Mouse (Mus musculus): ENCODE results near the gene Hoxa6. TPM values are rescaled to one million over a fixed set of nuclear protein-coding genes. Genes with fewer than 3 reads are reported as not detected.

Gene Hoxa6
- polyA plus RNA-seq, 1 experiment from 2014 or later, result not detected

DNA sequence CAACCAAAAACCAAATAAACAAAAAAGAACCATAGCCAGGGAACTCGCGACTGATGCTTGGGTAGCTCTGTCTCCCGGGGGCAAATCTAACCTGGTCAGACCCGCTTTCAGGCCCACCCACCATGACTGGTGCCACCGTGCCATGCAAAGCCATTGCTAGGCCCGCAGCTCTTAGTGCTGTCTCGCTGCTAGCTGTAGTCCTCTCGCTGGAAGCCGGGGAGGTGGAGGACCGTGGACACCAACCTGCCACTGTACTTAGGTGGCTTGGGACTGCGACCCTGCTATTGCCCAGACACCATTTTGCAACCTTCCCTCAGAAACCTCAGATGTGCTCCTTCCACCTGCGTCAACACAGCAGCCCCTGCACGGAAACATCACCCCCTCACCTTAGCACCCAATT lies 3.4 kb upstream of the Hoxa6 start:
- Histone ChIP-seq H3K27ac (ENCODE audit: low read length) (no peak overlapping the region), H3K27me3 (ENCODE audit: control insufficient read depth, insufficient read depth, low read depth, low read length) (peaks cover 97% of the 10 kb centered on the region), H3K36me3 (ENCODE audit: control insufficient read depth, insufficient read depth) (no peaks in the 10 kb centered on the region), H3K4me2 (ENCODE audit: low read depth, low read length) (0 out of 2 replicates have a peak overlapping the region, but pooled peaks have one; percentile 15), H3K9me3 (replicated peaks; ENCODE audit: control insufficient read depth, low read length) (no peaks in the 10 kb centered on the region), H3K4me1 (ENCODE audit: control insufficient read depth, low read depth, low read length) (no peaks in the 10 kb centered on the region; the same call in none of the 2 replicates), H3K4me3 (ENCODE audit: low read depth, low read length) (0 out of 2 replicates have a peak overlapping the region, but pooled peaks have one; percentile 19), H3K9ac (ENCODE audit: low read depth, low read length) (no peak overlapping the region)
- WGBS (ENCODE audit: insufficient replicate concordance), result 3% methylated on average over 13 of the region's 13 CpGs
- no peak for ATAC-seq (ENCODE audit: low read depth)

DNA sequence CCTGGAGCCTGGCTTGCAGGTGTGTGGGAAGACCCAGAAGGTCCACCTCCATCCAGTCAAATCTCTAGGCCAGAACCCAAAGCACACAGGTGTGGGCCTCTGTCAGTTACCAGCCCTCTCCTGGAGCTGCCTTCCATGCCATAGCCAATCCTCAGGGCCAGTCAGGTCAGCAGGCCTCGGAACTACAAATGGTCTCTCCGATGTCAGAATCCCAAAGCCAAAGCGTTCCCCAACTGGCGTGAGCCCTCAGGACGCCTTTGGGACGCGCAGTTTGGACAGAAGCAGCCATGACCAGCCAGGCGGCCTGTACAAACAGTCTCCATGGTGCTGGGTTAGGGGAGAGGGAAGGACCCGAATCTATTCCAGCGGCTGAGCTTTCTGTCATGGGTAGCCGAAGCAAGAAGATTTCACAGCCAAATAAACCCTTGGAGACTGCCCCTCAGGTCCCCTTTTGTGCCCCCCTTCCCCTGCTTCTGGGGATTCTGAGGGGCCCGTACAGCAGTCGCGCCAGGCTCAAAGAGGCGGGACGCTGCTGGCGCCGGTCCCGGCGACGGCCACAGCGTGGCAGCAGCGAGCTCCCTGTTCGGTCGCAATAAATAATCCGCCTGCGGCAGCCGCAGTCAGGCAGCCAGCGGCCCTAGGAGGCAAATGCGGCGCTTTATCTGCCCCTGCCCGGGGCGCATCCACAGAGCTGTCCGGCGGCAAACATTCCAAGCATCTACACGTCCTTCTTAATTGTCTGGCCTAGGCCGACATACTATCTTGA lies 2.8 kb upstream of the Hoxa6 start:
- no peaks in the 10 kb centered on the region; the same call in none of the 2 replicates for H3K4me1 ChIP-seq (ENCODE audit: control insufficient read depth, low read depth, low read length)
- 0 out of 2 replicates have a peak overlapping the region, but pooled peaks have one; percentile 19 for H3K4me3 ChIP-seq (ENCODE audit: low read depth, low read length)
- no peak overlapping the region for H3K27ac ChIP-seq (ENCODE audit: low read length)
- H3K27me3 ChIP-seq (ENCODE audit: control insufficient read depth, insufficient read depth, low read depth, low read length), result peaks cover 97% of the 10 kb centered on the region
- ATAC-seq (ENCODE audit: low read depth), result no peak
- 3% methylated on average over 37 of the region's 37 CpGs for WGBS (ENCODE audit: insufficient replicate concordance)
- H3K4me2 ChIP-seq (ENCODE audit: low read depth, low read length), result 0 out of 2 replicates have a peak overlapping the region, but pooled peaks have one; percentile 15
- no peaks in the 10 kb centered on the region for H3K36me3 ChIP-seq (ENCODE audit: control insufficient read depth, insufficient read depth)
- no peak overlapping the region for H3K9ac ChIP-seq (ENCODE audit: low read depth, low read length)
- H3K9me3 ChIP-seq (replicated peaks; ENCODE audit: control insufficient read depth, low read length), result no peaks in the 10 kb centered on the region

DNA sequence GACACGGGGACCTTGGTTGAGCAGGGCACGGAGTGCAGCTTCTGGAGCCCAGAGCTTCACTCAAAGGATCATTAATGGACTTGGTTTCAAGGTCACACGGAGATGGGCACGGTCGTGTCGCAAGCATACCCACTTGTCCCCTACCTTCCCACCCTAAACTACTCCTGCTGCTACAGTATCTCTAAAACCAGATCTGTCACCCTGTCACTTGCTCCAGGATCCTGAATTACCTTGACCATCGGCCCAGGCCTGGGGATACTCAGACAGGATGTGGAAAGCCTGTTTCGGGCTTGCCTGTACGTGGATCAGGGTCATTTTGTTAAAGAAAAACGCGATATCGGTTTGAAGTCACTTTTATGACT lies 1.1 kb upstream of the Hoxa6 start:
- Histone ChIP-seq H3K4me3 (ENCODE audit: low read depth, low read length) (no peak overlapping the region), H3K27ac (ENCODE audit: low read length) (no peak overlapping the region), H3K36me3 (ENCODE audit: control insufficient read depth, insufficient read depth) (no peaks in the 10 kb centered on the region), H3K4me2 (ENCODE audit: low read depth, low read length) (no peak overlapping the region), H3K9ac (ENCODE audit: low read depth, low read length) (no peak overlapping the region), H3K9me3 (replicated peaks; ENCODE audit: control insufficient read depth, low read length) (no peaks in the 10 kb centered on the region), H3K27me3 (ENCODE audit: control insufficient read depth, insufficient read depth, low read depth, low read length) (peaks cover 97% of the 10 kb centered on the region), H3K4me1 (ENCODE audit: control insufficient read depth, low read depth, low read length) (no peaks in the 10 kb centered on the region; the same call in none of the 2 replicates)
- 24% methylated on average over 12 of the region's 12 CpGs for WGBS (ENCODE audit: insufficient replicate concordance)
- no peak for ATAC-seq (ENCODE audit: low read depth)

DNA sequence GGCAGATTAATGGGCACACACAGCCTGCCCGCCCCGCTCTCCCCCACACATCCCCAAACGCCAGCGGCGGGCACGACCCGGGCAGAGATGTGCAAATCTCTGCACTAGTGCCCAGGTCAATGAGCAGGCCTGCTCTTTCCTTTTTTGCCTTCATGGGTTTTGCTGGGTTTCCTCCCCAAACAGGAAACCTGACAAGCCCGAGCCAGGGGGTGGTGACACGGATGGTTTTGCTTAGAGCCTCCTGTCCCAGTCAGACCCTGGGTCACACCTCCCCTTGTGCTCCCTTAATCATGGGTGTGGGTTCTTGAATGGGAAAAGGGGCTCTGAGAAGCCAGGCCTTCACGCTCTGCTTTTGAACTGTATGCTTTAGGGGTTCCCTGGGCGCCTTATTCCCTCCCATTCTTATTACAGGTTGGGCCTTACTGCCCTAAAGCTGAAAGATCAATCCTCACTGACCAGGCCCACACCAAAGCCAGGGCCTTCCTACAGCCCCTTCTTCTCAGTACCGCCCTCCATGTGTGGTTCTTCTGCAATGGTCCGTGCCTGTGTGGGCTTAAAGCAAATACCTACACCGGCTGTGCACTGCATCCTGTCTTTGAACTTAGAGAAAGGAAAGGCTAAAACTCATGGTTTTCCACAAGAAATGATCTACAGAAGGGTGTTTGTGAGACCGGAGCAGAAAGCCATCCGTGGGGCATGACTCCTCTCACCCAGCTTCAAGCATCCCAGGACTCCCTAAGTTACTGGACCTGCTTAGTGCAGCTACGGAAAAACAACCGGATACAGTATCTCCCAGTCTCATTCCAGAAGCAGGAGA lies 554 bp upstream of the Hoxa6 start:
- Histone ChIP-seq H3K27ac (ENCODE audit: low read length) (no peak overlapping the region), H3K27me3 (ENCODE audit: control insufficient read depth, insufficient read depth, low read depth, low read length) (peaks cover 97% of the 10 kb centered on the region), H3K9ac (ENCODE audit: low read depth, low read length) (no peak overlapping the region), H3K4me1 (ENCODE audit: control insufficient read depth, low read depth, low read length) (no peaks in the 10 kb centered on the region; the same call in none of the 2 replicates), H3K4me2 (ENCODE audit: low read depth, low read length) (peak overlapping the region; percentile 27), H3K36me3 (ENCODE audit: control insufficient read depth, insufficient read depth) (no peaks in the 10 kb centered on the region), H3K9me3 (replicated peaks; ENCODE audit: control insufficient read depth, low read length) (no peaks in the 10 kb centered on the region), H3K4me3 (ENCODE audit: low read depth, low read length) (peak overlapping the region; percentile 12; the same call in 1 of the 2 replicates)
- no peak for ATAC-seq (ENCODE audit: low read depth)
- 14% methylated on average over 16 of the region's 18 CpGs for WGBS (ENCODE audit: insufficient replicate concordance)

DNA sequence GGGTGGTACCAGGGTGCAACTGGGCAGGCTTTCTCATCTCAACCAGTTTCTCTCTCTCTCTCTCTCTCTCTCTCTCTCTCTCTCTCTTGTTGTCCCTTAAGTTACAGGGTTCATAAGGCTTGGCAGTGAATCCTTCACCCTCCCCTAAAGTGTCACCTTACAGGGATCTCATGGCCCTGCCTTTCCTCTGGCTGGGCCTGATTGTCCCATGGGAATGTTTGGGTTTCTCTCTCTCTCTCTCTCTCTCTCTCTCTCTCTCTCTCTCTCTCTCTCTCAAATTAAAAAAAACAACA lies 892 bp downstream of the Hoxa6 start:
- H3K4me3 ChIP-seq (ENCODE audit: low read depth, low read length), result no peak overlapping the region
- H3K4me2 ChIP-seq (ENCODE audit: low read depth, low read length), result no peak overlapping the region
- H3K27ac ChIP-seq (ENCODE audit: low read length), result no peak overlapping the region
- no peaks in the 10 kb centered on the region for H3K36me3 ChIP-seq (ENCODE audit: control insufficient read depth, insufficient read depth)
- H3K27me3 ChIP-seq (ENCODE audit: control insufficient read depth, insufficient read depth, low read depth, low read length), result peaks cover 98% of the 10 kb centered on the region
- no peak for ATAC-seq (ENCODE audit: low read depth)
- H3K9me3 ChIP-seq (replicated peaks; ENCODE audit: control insufficient read depth, low read length), result no peaks in the 10 kb centered on the region
- H3K9ac ChIP-seq (ENCODE audit: low read depth, low read length), result no peak overlapping the region
- no peaks in the 10 kb centered on the region; the same call in 1 of the 2 replicates for H3K4me1 ChIP-seq (ENCODE audit: control insufficient read depth, low read depth, low read length)

DNA sequence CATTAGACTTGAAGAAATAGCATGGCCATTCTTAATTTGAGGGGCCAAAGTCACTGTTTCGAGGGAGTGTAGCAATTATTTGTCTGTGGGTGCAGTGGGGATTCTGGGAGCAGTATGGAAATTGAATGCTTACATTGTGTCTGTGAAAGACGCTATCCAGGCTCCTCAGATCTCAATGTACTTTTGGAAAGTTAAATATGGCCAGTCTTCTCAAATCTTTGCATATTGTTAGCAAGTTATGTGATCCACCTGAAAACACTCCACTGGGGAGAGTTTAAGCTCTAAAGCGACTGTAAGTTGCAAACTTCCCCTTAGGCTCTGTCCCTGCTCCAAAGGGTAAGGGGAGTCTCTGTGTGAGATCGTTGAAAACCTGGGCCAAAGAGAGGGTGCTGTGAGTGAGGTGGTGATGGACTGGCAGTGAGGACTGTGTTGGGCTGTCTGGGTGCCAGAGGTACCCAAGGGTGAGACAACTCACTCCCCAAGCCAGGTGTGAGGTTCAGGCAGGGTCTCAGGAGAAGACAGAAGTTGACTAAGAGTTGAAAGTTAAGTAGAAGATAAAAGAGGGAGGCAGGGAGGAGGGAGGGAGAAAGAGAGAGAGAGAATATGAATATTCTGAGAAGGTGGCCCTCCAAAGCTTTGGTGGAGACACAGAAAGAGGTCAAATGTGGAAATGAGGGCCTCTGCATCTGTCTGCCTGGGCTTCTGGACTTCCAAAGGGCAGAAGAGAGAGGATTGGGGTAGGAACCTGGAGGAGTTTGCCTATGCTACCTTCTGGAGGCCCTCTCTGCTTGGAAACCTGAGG lies 1.4 kb downstream of the Hoxa6 start:
- no peak overlapping the region for H3K4me2 ChIP-seq (ENCODE audit: low read depth, low read length)
- no peak overlapping the region for H3K9ac ChIP-seq (ENCODE audit: low read depth, low read length)
- no peaks in the 10 kb centered on the region for H3K36me3 ChIP-seq (ENCODE audit: control insufficient read depth, insufficient read depth)
- WGBS (ENCODE audit: insufficient replicate concordance), result 30% methylated on average over 4 of the region's 4 CpGs
- H3K9me3 ChIP-seq (replicated peaks; ENCODE audit: control insufficient read depth, low read length), result no peaks in the 10 kb centered on the region
- H3K4me1 ChIP-seq (ENCODE audit: control insufficient read depth, low read depth, low read length), result no peaks in the 10 kb centered on the region; the same call in 1 of the 2 replicates
- ATAC-seq (ENCODE audit: low read depth), result no peak
- H3K4me3 ChIP-seq (ENCODE audit: low read depth, low read length), result no peak overlapping the region
- no peak overlapping the region for H3K27ac ChIP-seq (ENCODE audit: low read length)
- H3K27me3 ChIP-seq (ENCODE audit: control insufficient read depth, insufficient read depth, low read depth, low read length), result peaks cover 97% of the 10 kb centered on the region

DNA sequence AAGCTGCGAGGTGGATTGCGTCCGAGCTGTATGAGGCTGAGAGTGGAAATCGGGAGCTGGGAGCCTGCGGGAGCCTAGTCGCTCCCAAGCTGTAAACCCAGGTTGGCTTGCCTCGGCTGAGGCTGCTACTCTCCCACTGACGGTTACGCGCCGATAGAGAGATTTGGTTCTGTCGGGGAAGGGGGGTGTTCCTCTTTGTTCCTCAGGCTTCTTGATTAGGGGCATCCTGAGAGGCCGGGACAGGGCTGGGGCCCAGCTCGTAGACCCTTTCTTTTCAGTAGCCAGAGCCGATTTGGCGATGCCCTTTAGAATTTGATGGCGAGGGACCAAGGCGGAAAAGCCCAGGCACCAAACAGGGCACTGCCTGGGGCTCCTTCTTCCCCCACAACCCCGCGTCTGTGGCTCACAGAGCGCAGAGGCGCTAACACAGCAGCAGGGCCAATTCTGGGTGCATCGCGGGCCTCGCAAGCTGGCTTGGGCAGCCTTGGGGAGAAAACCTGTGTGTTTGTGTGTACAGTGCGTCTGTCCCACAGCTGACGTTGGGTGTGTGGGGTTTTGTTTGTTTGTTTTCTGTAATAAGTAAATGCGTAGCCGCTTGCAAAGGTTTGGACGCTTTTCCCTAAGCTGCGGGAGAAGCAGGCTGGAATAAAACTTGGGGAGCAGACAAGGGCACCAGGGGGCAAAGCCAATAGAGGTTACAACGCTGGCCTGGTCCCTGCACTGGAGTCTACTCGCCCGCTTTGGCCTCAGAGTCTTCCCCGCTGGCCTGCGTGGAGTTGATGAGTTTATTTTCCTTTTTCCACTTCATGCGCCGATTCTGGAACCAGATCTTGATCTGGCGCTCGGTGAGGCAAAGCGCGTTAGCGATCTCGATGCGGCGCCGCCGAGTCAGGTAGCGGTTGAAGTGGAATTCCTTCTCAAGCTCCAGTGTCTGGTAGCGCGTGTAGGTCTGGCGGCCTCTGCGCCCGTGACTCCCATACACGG lies 2.6 kb downstream of the Hoxa6 start:
- Histone ChIP-seq H3K27ac (ENCODE audit: low read length) (no peak overlapping the region), H3K9ac (ENCODE audit: low read depth, low read length) (no peak overlapping the region), H3K4me2 (ENCODE audit: low read depth, low read length) (no peak overlapping the region), H3K4me3 (ENCODE audit: low read depth, low read length) (no peak overlapping the region), H3K4me1 (ENCODE audit: control insufficient read depth, low read depth, low read length) (no peaks in the 10 kb centered on the region), H3K36me3 (ENCODE audit: control insufficient read depth, insufficient read depth) (no peaks in the 10 kb centered on the region), H3K9me3 (replicated peaks; ENCODE audit: control insufficient read depth, low read length) (no peaks in the 10 kb centered on the region), H3K27me3 (ENCODE audit: control insufficient read depth, insufficient read depth, low read depth, low read length) (peaks cover 96% of the 10 kb centered on the region)
- no peak for ATAC-seq (ENCODE audit: low read depth)
- WGBS (ENCODE audit: insufficient replicate concordance), result 33% methylated on average over 54 of the region's 55 CpGs

DNA sequence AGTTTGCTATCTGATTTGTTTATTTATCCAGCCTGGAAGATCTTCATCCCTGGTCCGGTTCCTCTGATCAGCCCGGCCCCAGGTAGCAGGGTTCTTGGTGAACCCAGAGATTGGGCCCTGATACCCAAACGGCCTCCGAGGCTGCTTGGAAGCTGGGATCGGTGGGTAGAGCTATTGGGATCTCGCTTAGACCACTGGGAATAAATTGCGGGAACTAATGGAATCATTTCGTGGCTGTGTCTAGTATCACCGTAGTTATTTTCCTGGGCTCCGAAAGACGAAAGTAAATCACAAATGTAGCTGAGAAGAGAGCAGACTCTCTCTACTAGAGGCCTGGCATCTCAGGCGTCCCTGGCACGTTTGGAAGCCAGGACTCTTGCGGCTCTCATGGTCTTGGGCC lies 3.3 kb downstream of the Hoxa6 start:
- no peak overlapping the region for H3K9ac ChIP-seq (ENCODE audit: low read depth, low read length)
- no peaks in the 10 kb centered on the region for H3K36me3 ChIP-seq (ENCODE audit: control insufficient read depth, insufficient read depth)
- no peak overlapping the region for H3K4me3 ChIP-seq (ENCODE audit: low read depth, low read length)
- ATAC-seq (ENCODE audit: low read depth), result no peak
- no peak overlapping the region for H3K4me2 ChIP-seq (ENCODE audit: low read depth, low read length)
- H3K27me3 ChIP-seq (ENCODE audit: control insufficient read depth, insufficient read depth, low read depth, low read length), result peaks cover 96% of the 10 kb centered on the region
- H3K27ac ChIP-seq (ENCODE audit: low read length), result no peak overlapping the region
- H3K9me3 ChIP-seq (replicated peaks; ENCODE audit: control insufficient read depth, low read length), result no peaks in the 10 kb centered on the region
- 36% methylated on average over 14 of the region's 14 CpGs for WGBS (ENCODE audit: insufficient replicate concordance)
- no peaks in the 10 kb centered on the region for H3K4me1 ChIP-seq (ENCODE audit: control insufficient read depth, low read depth, low read length)

All from liver, embryonic 16.5 days (tissue).